Mouse (Mus musculus): ENCODE measurements around the gene Spryd4. TPM values are rescaled to one million over a fixed set of nuclear protein-coding genes. Genes with fewer than 3 reads are reported as not detected.
A peak's percentile ranks its signal among the peaks of the same experiment; 100 is the strongest.

The Spryd4 gene
- total and polyA plus RNA-seq, 3 experiments, result 17.2 to 19.6 TPM; not detected in 1

DNA sequence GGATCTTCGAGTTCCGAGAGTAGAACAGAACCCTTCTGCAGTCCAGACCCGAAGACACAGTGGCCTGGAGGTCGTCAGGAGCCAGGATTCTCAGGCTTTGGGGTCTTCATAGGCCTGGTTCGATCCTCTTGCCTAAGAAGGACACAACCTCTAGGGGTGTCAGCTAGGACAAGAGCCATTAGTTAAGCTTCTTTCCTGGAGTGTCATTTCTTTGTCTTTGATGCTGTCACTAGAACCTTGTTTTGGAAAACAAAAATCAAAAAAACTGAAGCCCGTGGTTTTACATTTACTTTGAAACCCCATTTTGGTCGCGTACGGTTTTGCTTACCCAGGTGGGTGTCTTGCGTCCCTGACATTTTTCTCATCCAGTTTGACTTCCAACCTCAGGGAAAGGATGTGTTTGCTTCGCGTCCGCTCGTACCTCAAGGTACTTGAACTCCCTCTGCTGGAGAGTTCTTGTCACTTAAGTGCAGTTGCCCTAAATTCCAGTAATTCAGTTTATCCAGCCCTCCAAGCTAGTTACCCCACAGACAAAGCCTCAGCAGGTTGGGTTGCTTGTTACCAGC, 20.9 kb upstream of the Spryd4 start (continued):
- TF ChIP-seq SIN3A (IDR thresholded peaks at IDR 0.05; ENCODE audit: low read length) (peak; percentile 66), MAX (IDR thresholded peaks at IDR 0.05; ENCODE audit: low read length) (no peak), MAZ (IDR thresholded peaks at IDR 0.05; ENCODE audit: low read depth, low read length) (no peak), POLR2AphosphoS5 (IDR thresholded peaks at IDR 0.05; ENCODE audit: borderline replicate concordance, low read depth, low read length) (no peak), JUND (IDR thresholded peaks at IDR 0.05; ENCODE audit: low read depth, low read length) (no peak), CTCF (IDR thresholded peaks at IDR 0.05 in 2 of 3, conservative IDR thresholded peaks at IDR 0.05 in 1 of 3; ENCODE audit: control insufficient read depth in 1 of 3, insufficient read depth in 1 of 3, low read depth in 2 of 3, low read length in 3 of 3, poor library complexity in 1 of 3, severe bottlenecking in 1 of 3) (peak; percentile 49 to 78 (median 68)), NELFE (IDR thresholded peaks at IDR 0.05; ENCODE audit: low read depth, low read length) (no peak), ZKSCAN1 (IDR thresholded peaks at IDR 0.05; ENCODE audit: low read depth, low read length) (no peak), ZMIZ1 (IDR thresholded peaks at IDR 0.05; ENCODE audit: low read depth, low read length) (no peak), MXI1 (IDR thresholded peaks at IDR 0.05; ENCODE audit: low read depth, low read length) (peak; percentile 26; the same call in 1 of the 2 replicates), MAFK (IDR thresholded peaks at IDR 0.05; ENCODE audit: borderline replicate concordance, low read depth, low read length) (no peak), CHD2 (IDR thresholded peaks at IDR 0.05; ENCODE audit: low read length) (no peak), TCF12 (IDR thresholded peaks at IDR 0.05; ENCODE audit: low read depth, low read length) (no peak), KAT2A (conservative IDR thresholded peaks at IDR 0.05; ENCODE audit: low read depth, low read length) (no peak)

DNA sequence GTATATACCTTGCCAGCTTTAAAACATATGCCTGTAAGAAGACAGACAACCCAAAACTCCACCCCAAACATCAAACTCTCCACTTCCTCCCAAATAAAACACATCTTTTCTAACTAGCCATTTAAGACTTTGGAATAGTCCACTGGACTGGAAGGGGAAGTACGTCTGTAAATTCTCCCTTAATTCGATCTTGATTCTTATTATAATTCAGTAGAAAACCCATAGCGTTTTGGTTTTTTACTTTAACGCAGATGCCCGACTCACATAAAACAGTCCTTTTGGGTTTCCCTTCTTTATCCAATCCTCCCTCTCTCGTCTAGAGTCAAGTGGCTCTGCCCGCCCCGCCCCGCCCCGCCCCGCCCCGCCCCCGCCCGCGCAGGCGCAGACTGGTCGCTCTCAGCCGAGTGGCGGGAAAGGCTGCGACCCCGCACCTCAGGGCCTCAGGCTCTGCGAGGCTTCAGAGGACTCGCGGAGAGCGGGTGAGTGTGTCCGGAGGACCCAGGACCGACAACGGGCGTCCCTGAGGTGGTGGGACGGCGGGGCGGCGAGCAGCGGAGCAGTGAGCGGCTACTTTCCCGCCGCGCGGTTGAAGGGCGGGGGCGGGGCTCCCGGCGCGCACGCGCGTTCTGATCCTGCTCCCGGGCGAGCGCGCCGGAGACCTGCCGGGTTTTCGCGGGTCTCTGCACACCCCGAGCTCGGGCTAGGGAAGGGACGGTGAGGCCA, 20.3 kb upstream of the Spryd4 start, which contains the start of gene Timeless:
Timeless (plus strand) TSS at position 369 of the 723 bp plus-strand sequence.
- Histone ChIP-seq H3K79me2 (ENCODE audit: control insufficient read depth, insufficient read depth, low read length, poor library complexity) (peaks cover 14% of the 10 kb centered on the region), H3K9ac (ENCODE audit: control insufficient read depth, low read depth, low read length, poor library complexity, severe bottlenecking) (peak within 1 kb of the TSS; percentile 94), H3K36me3 (ENCODE audit: control insufficient read depth in 1 of 2, insufficient read depth in 2 of 2, low read length in 2 of 2) (peaks cover 0 to 13% of the 10 kb centered on the region in 2 experiments; a peak in 2 of 4 replicates), H3K9me3 (replicated peaks; ENCODE audit: insufficient read depth, low read length) (no peaks in the 10 kb centered on the region), H3K27ac (ENCODE audit: control insufficient read depth, low read depth, low read length) (peak within 1 kb of the TSS; percentile 93), H3K4me3 (ENCODE audit: control insufficient read depth in 1 of 2, insufficient read depth in 1 of 2, low read depth in 2 of 2, low read length in 2 of 2) (peak within 1 kb of the TSS; percentile 79 to 85), H3K4me1 (ENCODE audit: control insufficient read depth in 1 of 2, insufficient read depth in 2 of 2, low read length in 2 of 2) (peaks cover 5 to 11% of the 10 kb centered on the region in 2 experiments), H3K27me3 (ENCODE audit: control insufficient read depth in 1 of 2, insufficient read depth in 2 of 2, low read length in 2 of 2) (no peaks in the 10 kb centered on the region)
- DNase-seq (ENCODE audit: low read depth, low spot score), result peak; percentile 92
- TF ChIP-seq MEF2A (IDR thresholded peaks at IDR 0.05; ENCODE audit: extremely low read depth, insufficient replicate concordance, low read depth, low read length, poor library complexity, severe bottlenecking) (no peak), ZMIZ1 (IDR thresholded peaks at IDR 0.05; ENCODE audit: low read depth, low read length) (peak; percentile 86), ZC3H11A (IDR thresholded peaks at IDR 0.05; ENCODE audit: low read depth, low read length) (no peak), MYC (IDR thresholded peaks at IDR 0.05; ENCODE audit: low read depth, low read length) (peak; percentile 58; the same call in 1 of the 2 replicates), RAD21 (IDR thresholded peaks at IDR 0.05; ENCODE audit: low read depth, low read length) (no peak), ZNF384 (IDR thresholded peaks at IDR 0.05; ENCODE audit: low read depth, low read length) (no peak), NELFE (IDR thresholded peaks at IDR 0.05; ENCODE audit: low read depth, low read length) (peak; percentile 89), TAL1 (IDR thresholded peaks at IDR 0.05; ENCODE audit: low read length) (no peak), POLR2AphosphoS5 (IDR thresholded peaks at IDR 0.05; ENCODE audit: borderline replicate concordance, low read depth, low read length) (no peak), TBP (IDR thresholded peaks at IDR 0.05; ENCODE audit: low read depth, low read length) (peak; percentile 94), POLR2A (IDR thresholded peaks at IDR 0.05; ENCODE audit: control insufficient read depth in 1 of 2, insufficient read depth in 1 of 2, low read depth in 1 of 2, low read length in 2 of 2, poor library complexity in 1 of 2) (peak; percentile 85 to 87), EP300 (IDR thresholded peaks at IDR 0.05; ENCODE audit: low read depth in 1 of 2, low read length in 2 of 2) (no peak), GABPA (IDR thresholded peaks at IDR 0.05; ENCODE audit: low read depth, low read length) (no peak), SIN3A (IDR thresholded peaks at IDR 0.05; ENCODE audit: low read length) (peak; percentile 50; the same call in 1 of the 2 replicates), MAX (IDR thresholded peaks at IDR 0.05; ENCODE audit: low read length) (peak; percentile 39; the same call in 1 of the 2 replicates), E2F4 (IDR thresholded peaks at IDR 0.05; ENCODE audit: borderline replicate concordance, low read depth, low read length) (peak; percentile 93), TCF12 (IDR thresholded peaks at IDR 0.05; ENCODE audit: low read depth, low read length) (peak; percentile 35), POLR2AphosphoS2 (IDR thresholded peaks at IDR 0.05; ENCODE audit: low read length) (peak; percentile 92), ELF1 (IDR thresholded peaks at IDR 0.05; ENCODE audit: low read depth, low read length) (peak; percentile 69), ETS1 (IDR thresholded peaks at IDR 0.05; ENCODE audit: low read depth, low read length) (0 out of 2 replicates have a peak, but pooled peaks have one; percentile 21), JUND (IDR thresholded peaks at IDR 0.05; ENCODE audit: low read depth, low read length) (no peak), MXI1 (IDR thresholded peaks at IDR 0.05; ENCODE audit: low read depth, low read length) (no peak; the same call in none of the 2 replicates), CHD2 (IDR thresholded peaks at IDR 0.05; ENCODE audit: low read length) (no peak), KAT2A (conservative IDR thresholded peaks at IDR 0.05; ENCODE audit: low read depth, low read length) (no peak; the same call in 1 of the 2 replicates), MYB (IDR thresholded peaks at IDR 0.05; ENCODE audit: low read depth, low read length) (no peak), USF2 (IDR thresholded peaks at IDR 0.05; ENCODE audit: borderline replicate concordance in 1 of 2, insufficient read depth in 1 of 2, low read depth in 1 of 2, low read length in 2 of 2) (no peak), MAZ (IDR thresholded peaks at IDR 0.05; ENCODE audit: low read depth, low read length) (peak; percentile 32), RCOR1 (IDR thresholded peaks at IDR 0.05; ENCODE audit: low read depth, low read length) (no peak)
